Mouse (Mus musculus): ENCODE results near the gene Krt24. TPM values are rescaled to one million over a fixed set of nuclear protein-coding genes. Genes with fewer than 3 reads are reported as not detected.
"Not testable (repeated sequence)": the region's sequence is repeated elsewhere in the genome, so short reads cannot be mapped to it uniquely, and the experiment has no call there.

The Krt24 gene
- total and polyA plus RNA-seq, 3 experiments: not detected

- no peak for DNase-seq
These were observed 32.4 kb downstream of the Krt24 start for GRCm38 (mm10) chr11:99252671-99253070.

GRCm38 (mm10) chr11:99250666-99251065, 34.4 kb downstream of the Krt24 start:
- DNase-seq: no peak

GRCm38 (mm10) chr11:99250241-99250640, 34.8 kb downstream of the Krt24 start:
- DNase-seq: no peak

- no peak for DNase-seq
These were observed 35.9 kb downstream of the Krt24 start for GRCm38 (mm10) chr11:99249115-99249514.

GRCm38 (mm10) chr11:99247916-99248315, 37.1 kb downstream of the Krt24 start:
- no peak for DNase-seq

GRCm38 (mm10) chr11:99244519-99244918, 40.5 kb downstream of the Krt24 start:
- not testable (repeated sequence) for DNase-seq

- peak; percentile 5 for DNase-seq
These were observed 41.2 kb downstream of the Krt24 start, which contains the start of gene Krt222 for GRCm38 (mm10) chr11:99243820-99244374. Gene Krt222 (minus strand): TSS chr11:99244085.

GRCm38 (mm10) chr11:99243200-99243819, 41.8 kb downstream of the Krt24 start:
- no peak for DNase-seq

- no peak for DNase-seq
These were observed 43.0 kb downstream of the Krt24 start for GRCm38 (mm10) chr11:99242056-99242455.

GRCm38 (mm10) chr11:99238468-99238867, 46.6 kb downstream of the Krt24 start:
- DNase-seq: no peak

GRCm38 (mm10) chr11:99231049-99231816, 53.8 kb downstream of the Krt24 start:
- DNase-seq: no peak

- peak; percentile 89 for DNase-seq
These were observed 54.6 kb downstream of the Krt24 start, which contains the start of gene Smarce1 for GRCm38 (mm10) chr11:99230261-99231048. Gene Smarce1 (minus strand): TSS chr11:99231017.

Other genes with a start within 250 kb of the Krt24 start
- 100 to 1,000 TPM in 1 of 2 experiments, 10 to 100 TPM in 1; 93.9 to 147 TPM for gene Igfbp4, start 244.0 kb downstream of the Krt24 start, total RNA-seq (2021)
- gene Igfbp4, start 244.0 kb downstream of the Krt24 start, polyA plus RNA-seq (2012; rRNA removed): 144 and 247 TPM in 2 replicates
- gene Tns4, start 196.0 kb downstream of the Krt24 start, total RNA-seq (2021): under 1 TPM; 0.31 to 0.58 TPM
- 0.45 and 1.5 TPM in 2 replicates for gene Tns4, start 196.0 kb downstream of the Krt24 start, polyA plus RNA-seq (2012; rRNA removed)
- gene Ccr7, start 130.2 kb downstream of the Krt24 start, total RNA-seq (2021): under 1 TPM in 1 of 2 experiments, not detected in 1; 0.14 TPM
- gene Ccr7, start 130.2 kb downstream of the Krt24 start, polyA plus RNA-seq (2012; rRNA removed): 0.50 and 0.86 TPM in 2 replicates
- 10 to 100 TPM; 49.9 to 54.4 TPM for gene Smarce1, start 54.2 kb downstream of the Krt24 start, total RNA-seq (2021)
- gene Smarce1, start 54.2 kb downstream of the Krt24 start, polyA plus RNA-seq (2012; rRNA removed): 10.0 and 10.3 TPM in 2 replicates
- 1 to 10 TPM; 1.4 to 2.2 TPM for gene Krt222, start 41.2 kb downstream of the Krt24 start, total RNA-seq (2021)
- gene Krt222, start 41.2 kb downstream of the Krt24 start, polyA plus RNA-seq (2012; rRNA removed): 0.07 and 0.09 TPM in 2 replicates
- not detected for gene Krt25, start 37.7 kb upstream of the Krt24 start, total RNA-seq (2021)
- not detected in 2 replicates for gene Krt25, start 37.7 kb upstream of the Krt24 start, polyA plus RNA-seq (2012; rRNA removed)
- not detected for gene Krt26, start 52.7 kb upstream of the Krt24 start, total RNA-seq (2021)
- gene Krt26, start 52.7 kb upstream of the Krt24 start, polyA plus RNA-seq (2012; rRNA removed): not detected in 2 replicates
- not detected for gene Krt27, start 65.8 kb upstream of the Krt24 start, total RNA-seq (2021)
- gene Krt27, start 65.8 kb upstream of the Krt24 start, polyA plus RNA-seq (2012; rRNA removed): not detected in 2 replicates
- gene Krt28, start 89.6 kb upstream of the Krt24 start, total RNA-seq (2021): not detected
- not detected in 2 replicates for gene Krt28, start 89.6 kb upstream of the Krt24 start, polyA plus RNA-seq (2012; rRNA removed)
- gene Krt10, start 104.1 kb upstream of the Krt24 start, total RNA-seq (2021): 1 to 10 TPM; 5.5 to 5.8 TPM
- gene Krt10, start 104.1 kb upstream of the Krt24 start, polyA plus RNA-seq (2012; rRNA removed): 0.43 and 0.56 TPM in 2 replicates
- not detected for gene Krt12, start 137.0 kb upstream of the Krt24 start, total RNA-seq (2021)
- gene Krt12, start 137.0 kb upstream of the Krt24 start, polyA plus RNA-seq (2012; rRNA removed): not detected in 2 replicates
- under 1 TPM; 0.14 to 0.20 TPM for gene Krt20, start 152.9 kb upstream of the Krt24 start, total RNA-seq (2021)
- not detected in 2 replicates for gene Krt20, start 152.9 kb upstream of the Krt24 start, polyA plus RNA-seq (2012; rRNA removed)
- gene Krt23, start 207.9 kb upstream of the Krt24 start, total RNA-seq (2021): not detected
- gene Krt23, start 207.9 kb upstream of the Krt24 start, polyA plus RNA-seq (2012; rRNA removed): 0.12 TPM in 1 of 2 replicates, not detected in the other
- not detected for gene Krt39, start 236.1 kb upstream of the Krt24 start, total RNA-seq (2021)
- not detected in 2 replicates for gene Krt39, start 236.1 kb upstream of the Krt24 start, polyA plus RNA-seq (2012; rRNA removed)

Data from adrenal gland, adult 2 months (tissue).